19 mouse cellular contexts compared by ENCODE assay signal in genomic region chr13:98691956-98692515, GRCm38 (mm10). TPM values are rescaled to one million over a fixed set of nuclear protein-coding genes. Genes with fewer than 3 reads are reported as not detected.
DNase-seq lines count a peak whose midpoint lies in the region; ATAC-seq and TF ChIP-seq lines count a peak whose summit lies in the region.
"Had no signal": no experiment of that assay in that cellular context is flagged by ENCODE, and none has a peak within 500 bp of the region (broad histone marks: within the 10 kb centered on the region; RNA-seq: fewer than 3 reads in every experiment).

No protein-coding gene starts in this region.

- ATAC-seq in lung, embryonic 15.5 days (ENCODE audit: borderline replicate concordance, extremely low read depth, low FRiP score, low TSS enrichment), result no peak
- no peak for ATAC-seq in intestine, postnatal 0 days
- ATAC-seq: forebrain, embryonic 13.5 days; lung, postnatal 0 days; midbrain, embryonic 13.5 days had no signal

- 0 out of 2 replicates have a peak, but pooled peaks cover 4% of the 10 kb centered on the region for H3K36me3 ChIP-seq in lung, embryonic 15.5 days
- peaks cover 15% of the 10 kb centered on the region for H3K36me3 ChIP-seq in intestine, postnatal 0 days (ENCODE audit: control insufficient read depth, insufficient read depth)
- H3K36me3 ChIP-seq: heart, embryonic 15.5 days; hindbrain, embryonic 15.5 days; midbrain, embryonic 13.5 days had no signal

- 0 out of 2 replicates have a peak overlapping the region, but pooled peaks have one; percentile 26 for H3K27ac ChIP-seq in lung, embryonic 15.5 days
- no peak overlapping the region for H3K27ac ChIP-seq in intestine, postnatal 0 days (ENCODE audit: low read depth, low read length)
- H3K27ac ChIP-seq: forebrain, embryonic 13.5 days; heart, embryonic 15.5 days; hindbrain, embryonic 15.5 days; midbrain, embryonic 13.5 days had no signal

- intact Hi-C loops in heart, postnatal 25 days (cut with DNase I), result no loop called here

- H3K4me1 ChIP-seq in lung, embryonic 15.5 days, result peaks cover 20% of the 10 kb centered on the region
- H3K4me1 ChIP-seq in intestine, postnatal 0 days (replicated peaks; ENCODE audit: control insufficient read depth, insufficient read depth, low read length), result 0 out of 2 replicates have a peak, but pooled peaks cover 6% of the 10 kb centered on the region

- no peak overlapping the region for H3K4me3 ChIP-seq in lung, embryonic 15.5 days
- H3K4me3 ChIP-seq in intestine, postnatal 0 days (ENCODE audit: low read depth, low read length), result peak overlapping the region; percentile 17; the same call in 1 of the 2 replicates
- H3K4me3 ChIP-seq: forebrain, embryonic 13.5 days; heart, embryonic 15.5 days; hindbrain, embryonic 15.5 days; midbrain, embryonic 13.5 days had no signal

- no peak for DNase-seq in lung, postnatal 36 days
- DNase-seq in T-cell, adult 2 months (ENCODE audit: low spot score), result peak; percentile 3
- no peak for DNase-seq in embryo, embryonic 11 days
- DNase-seq in heart, postnatal 25 days (ENCODE audit: low spot score), result no peak
- DNase-seq in c-Kit-positive CD71-positive TER-119-positive erythroid progenitor cells, embryonic 14.5 days (ENCODE audit: low spot score), result no peak
- DNase-seq: cerebellum, adult 18-20 months; gastrocnemius, postnatal 36 days had no signal

- 83% methylated on average over 13 of the region's 13 CpGs for WGBS in lung, embryonic 15.5 days
- WGBS in intestine, postnatal 0 days, result 78% methylated on average over 13 of the region's 13 CpGs

- TF ChIP-seq CTCF in intestine, postnatal 0 days (IDR thresholded peaks at IDR 0.05; ENCODE audit: low read depth), result no peak

- H3K9ac ChIP-seq in lung, embryonic 15.5 days, result no peak overlapping the region
- H3K9ac ChIP-seq in intestine, postnatal 0 days (ENCODE audit: low read depth, low read length), result no peak overlapping the region
- H3K9ac ChIP-seq: forebrain, embryonic 13.5 days; heart, embryonic 15.5 days; hindbrain, embryonic 15.5 days; midbrain, embryonic 13.5 days had no signal

- peak overlapping the region; percentile 4; the same call in 1 of the 2 replicates for H3K4me2 ChIP-seq in lung, embryonic 15.5 days
- peak overlapping the region; percentile 76 for H3K4me2 ChIP-seq in intestine, postnatal 0 days (replicated peaks; ENCODE audit: low read depth)
- H3K4me2 ChIP-seq: forebrain, embryonic 13.5 days; heart, embryonic 15.5 days; hindbrain, embryonic 15.5 days; midbrain, embryonic 13.5 days had no signal

- H3K27me3 ChIP-seq in lung, embryonic 15.5 days, result peaks cover 17% of the 10 kb centered on the region; the same call in 1 of the 2 replicates
- no peaks in the 10 kb centered on the region for H3K27me3 ChIP-seq in intestine, postnatal 0 days (replicated peaks; ENCODE audit: control insufficient read depth, insufficient read depth, low read length)

- H3K9me3 ChIP-seq in lung, embryonic 15.5 days, result no peaks in the 10 kb centered on the region
- no peaks in the 10 kb centered on the region for H3K9me3 ChIP-seq in intestine, postnatal 0 days (ENCODE audit: control insufficient read depth)
- H3K9me3 ChIP-seq: forebrain, embryonic 13.5 days; heart, embryonic 15.5 days; hindbrain, embryonic 15.5 days; midbrain, embryonic 13.5 days had no signal

RNA-seq across cellular contexts. Expression of gene Tmem171, which starts 2.6 kb away (rescaled TPM):
- polyA plus RNA-seq in lung, embryonic 15.5 days (2015; fragmentation: Nextera tagmentation; extraction: Ambion mirVana), result 18.8 and 19.5 TPM in 2 replicates
- polyA plus RNA-seq in intestine, postnatal 0 days (2015; fragmentation: Nextera tagmentation; extraction: Ambion mirVana), result 48.6 and 56.7 TPM in 2 replicates
- total RNA-seq in heart, postnatal 25 days (2021), result 10 to 100 TPM in 1 of 2 experiments, 1 to 10 TPM in 1; 3.2 to 10.6 TPM
- total RNA-seq: left cerebral cortex, postnatal 25 days; liver, adult 2 months had no signal
- polyA plus RNA-seq: brain, embryonic 14.5 days; forebrain, embryonic 13.5 days; hindbrain, embryonic 15.5 days; midbrain, embryonic 13.5 days had no signal

RNA-seq across cellular contexts. Expression of gene Tmem174, which starts 54.8 kb away (rescaled TPM):
- polyA plus RNA-seq in lung, embryonic 15.5 days (2015; fragmentation: Nextera tagmentation; extraction: Ambion mirVana), result 0.09 TPM in 1 of 2 replicates, not detected in the other
- 0.21 and 0.34 TPM in 2 replicates for polyA plus RNA-seq in intestine, postnatal 0 days (2015; fragmentation: Nextera tagmentation; extraction: Ambion mirVana)
- total RNA-seq in heart, postnatal 25 days (2021), result not detected
- total RNA-seq: gastrocnemius, postnatal 36 days; liver, adult 2 months had no signal
- polyA plus RNA-seq: brain, embryonic 14.5 days; embryonic facial prominence, embryonic 14.5 days; forebrain, embryonic 13.5 days; heart, embryonic 15.5 days; hindbrain, embryonic 15.5 days; liver, adult 2 months; midbrain, embryonic 13.5 days; stomach, embryonic 14.5 days had no signal
